Mouse (Mus musculus) lung, embryonic 15.5 days (tissue): Measurements from ENCODE around the gene Ncbp3. TPM values are rescaled to one million over a fixed set of nuclear protein-coding genes. Genes with fewer than 3 reads are reported as not detected.
A peak's percentile ranks its signal among the peaks of the same experiment; 100 is the strongest.

Experiments
- ATAC-seq: fragments of 200-750 bp; cut with Nextera tagmentation; 2 replicates; pipeline ENCODE4 v1.8.0; 2017; ENCODE audit warnings: moderate number of reproducible peaks, borderline replicate concordance; ENCODE audit not compliant: low FRiP score, low TSS enrichment; ENCODE audit errors: extremely low read depth
- H3K27ac ChIP-seq: fragments of 300-500 bp; sonication (generic); 2 replicates; pipeline ENCODE4 v1.5.1; 2015; ENCODE audit warnings: moderate library complexity, mild to moderate bottlenecking, inconsistent platforms
- H3K27me3 ChIP-seq: fragments of 300-500 bp; sonication (generic); 2 replicates; pipeline ENCODE4 v1.6.1; 2015; ENCODE audit warnings: inconsistent platforms
- H3K36me3 ChIP-seq: fragments of 300-500 bp; sonication (generic); 2 replicates; pipeline ENCODE4 v1.6.1; 2015; ENCODE audit warnings: inconsistent platforms
- H3K4me1 ChIP-seq: fragments of 300-500 bp; sonication (generic); 2 replicates; pipeline ENCODE4 v1.6.1; 2015; ENCODE audit warnings: inconsistent platforms
- H3K4me2 ChIP-seq: fragments of 300-500 bp; sonication (generic); 2 replicates; pipeline ENCODE4 v1.6.1; 2015; ENCODE audit warnings: inconsistent platforms, mild to moderate bottlenecking, moderate library complexity
- H3K4me3 ChIP-seq: fragments of 300-500 bp; sonication (generic); 2 replicates; pipeline ENCODE4 v1.5.1; 2015; ENCODE audit warnings: mild to moderate bottlenecking, inconsistent platforms
- H3K9ac ChIP-seq: fragments of 300-500 bp; sonication (generic); 2 replicates; pipeline ENCODE4 v1.6.1; 2015; ENCODE audit warnings: inconsistent platforms
- H3K9me3 ChIP-seq: fragments of 300-500 bp; sonication (generic); 2 replicates; pipeline ENCODE4 v1.6.1; 2016; ENCODE audit warnings: inconsistent platforms
- WGBS: fragments of 180-500 bp; shearing (Covaris S2); methylation state at CpG from one replicate; pipeline ENCODE4 v1.1.7; 2015; 5-methylcytosine and 5-hydroxymethylcytosine counted together
- polyA plus RNA-seq: library from polyadenylated mRNA; unstranded; fragments of >200 nt; fragmentation: Nextera tagmentation; extraction: Ambion mirVana; gene quantifications from 2 replicates; pipeline ENCODE4 v1.2.1, GENCODE M21; 2015

Ncbp3 gene
- polyA plus RNA-seq, 1 experiment from 2014 or later = 12.5 TPM

DNA sequence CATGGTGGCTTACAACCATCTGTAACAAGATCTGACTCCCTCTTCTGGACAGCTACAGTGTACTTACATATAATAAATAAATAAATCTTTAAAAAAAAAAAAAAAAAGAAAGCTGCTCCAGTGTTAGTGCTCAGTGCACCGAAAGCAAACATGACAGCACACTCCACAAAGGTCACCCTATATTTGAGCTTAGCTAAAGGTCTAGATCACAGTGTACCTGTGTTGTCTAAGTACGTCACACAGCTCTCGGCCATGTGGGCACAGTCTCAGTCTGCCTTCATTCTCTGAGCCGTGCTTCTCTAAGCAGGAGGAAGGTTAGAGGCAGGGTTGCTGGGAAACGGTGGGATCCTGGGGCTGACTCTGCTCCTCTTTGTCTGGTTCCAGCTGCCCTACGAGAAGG, 78.9 kb downstream of the Ncbp3 start:
- Histone ChIP-seq H3K4me1 (no peaks in the 10 kb centered on the region), H3K4me3 (no peak overlapping the region), H3K9me3 (no peaks in the 10 kb centered on the region), H3K27ac (no peak overlapping the region), H3K4me2 (no peak overlapping the region), H3K27me3 (no peaks in the 10 kb centered on the region), H3K9ac (no peak overlapping the region), H3K36me3 (0 out of 2 replicates have a peak, but pooled peaks cover 3% of the 10 kb centered on the region)
- 85% methylated on average over 6 of the region's 6 CpGs for WGBS
- ATAC-seq = no peak

- H3K27me3 ChIP-seq = no peaks in the 10 kb centered on the region
- WGBS = 73% methylated on average over 7 of the region's 7 CpGs
- no peak overlapping the region for H3K4me3 ChIP-seq
- no peak overlapping the region for H3K27ac ChIP-seq
- no peak overlapping the region for H3K9ac ChIP-seq
- H3K9me3 ChIP-seq = no peaks in the 10 kb centered on the region
- ATAC-seq = no peak
- H3K4me2 ChIP-seq = no peak overlapping the region
- H3K36me3 ChIP-seq = peaks cover 17% of the 10 kb centered on the region; the same call in 1 of the 2 replicates
- H3K4me1 ChIP-seq = peaks cover 18% of the 10 kb centered on the region
Measured at GRCm38 (mm10) chr11:73131020-73131419, 83.4 kb downstream of the Ncbp3 start.

GRCm38 (mm10) chr11:73132999-73133398, 85.4 kb downstream of the Ncbp3 start:
- 93% methylated on average over 6 of the region's 6 CpGs for WGBS
- Histone ChIP-seq H3K9me3 (no peaks in the 10 kb centered on the region), H3K36me3 (peaks cover 17% of the 10 kb centered on the region; the same call in 1 of the 2 replicates), H3K4me3 (no peak overlapping the region), H3K27me3 (no peaks in the 10 kb centered on the region), H3K9ac (no peak overlapping the region), H3K4me2 (no peak overlapping the region), H3K4me1 (peaks cover 32% of the 10 kb centered on the region), H3K27ac (no peak overlapping the region)
- no peak for ATAC-seq

- H3K36me3 ChIP-seq = peaks cover 17% of the 10 kb centered on the region; the same call in 1 of the 2 replicates
- H3K4me3 ChIP-seq = no peak overlapping the region
- H3K4me2 ChIP-seq = 0 out of 2 replicates have a peak overlapping the region, but pooled peaks have one; percentile 69
- no peak overlapping the region for H3K27ac ChIP-seq
- H3K9me3 ChIP-seq = no peaks in the 10 kb centered on the region
- H3K4me1 ChIP-seq = peaks cover 38% of the 10 kb centered on the region
- H3K27me3 ChIP-seq = no peaks in the 10 kb centered on the region
- no peak overlapping the region for H3K9ac ChIP-seq
- no peak for ATAC-seq
- WGBS = 86% methylated on average over 5 of the region's 5 CpGs
Measured at GRCm38 (mm10) chr11:73134222-73134621, 86.6 kb downstream of the Ncbp3 start.

DNA sequence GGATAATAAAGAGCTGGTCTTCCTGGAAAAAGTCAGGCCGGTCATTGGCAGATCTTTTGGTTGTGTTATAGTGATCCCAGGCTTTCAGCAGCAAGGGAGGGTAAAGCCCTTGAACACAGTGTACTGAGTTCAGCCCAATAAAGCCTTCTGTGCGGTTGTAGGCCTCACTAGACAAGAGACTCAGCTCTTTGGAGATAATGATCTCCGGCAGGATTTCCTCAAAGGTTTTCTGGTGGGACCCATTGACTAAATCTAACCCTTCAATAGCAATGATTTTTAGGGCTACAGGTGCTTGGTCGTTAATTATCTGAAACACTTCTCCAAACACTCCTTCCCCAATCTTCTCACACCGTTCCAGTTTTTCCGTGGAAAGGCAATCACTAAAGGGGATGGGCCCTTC, 89.0 kb downstream of the Ncbp3 start:
- H3K9me3 ChIP-seq = no peaks in the 10 kb centered on the region
- peak overlapping the region; percentile 69 for H3K4me2 ChIP-seq
- no peak overlapping the region for H3K27ac ChIP-seq
- no peaks in the 10 kb centered on the region for H3K27me3 ChIP-seq
- 57% methylated on average over 6 of the region's 6 CpGs for WGBS
- H3K4me3 ChIP-seq = peak overlapping the region; percentile 81
- H3K36me3 ChIP-seq = peaks cover 14% of the 10 kb centered on the region; the same call in 1 of the 2 replicates
- ATAC-seq = no peak
- H3K9ac ChIP-seq = peak overlapping the region; percentile 74
- H3K4me1 ChIP-seq = peaks cover 38% of the 10 kb centered on the region

- H3K4me1 ChIP-seq = peaks cover 38% of the 10 kb centered on the region
- peak overlapping the region; percentile 69 for H3K4me2 ChIP-seq
- no peaks in the 10 kb centered on the region for H3K27me3 ChIP-seq
- H3K9me3 ChIP-seq = no peaks in the 10 kb centered on the region
- peaks cover 14% of the 10 kb centered on the region; the same call in 1 of the 2 replicates for H3K36me3 ChIP-seq
- peak overlapping the region; percentile 16; the same call in 1 of the 2 replicates for H3K27ac ChIP-seq
- peak overlapping the region; percentile 74 for H3K9ac ChIP-seq
- no peak for ATAC-seq
- H3K4me3 ChIP-seq = peak overlapping the region; percentile 81
- WGBS = 14% methylated on average over 11 of the region's 11 CpGs
Measured at GRCm38 (mm10) chr11:73137116-73137515, 89.5 kb downstream of the Ncbp3 start.

DNA sequence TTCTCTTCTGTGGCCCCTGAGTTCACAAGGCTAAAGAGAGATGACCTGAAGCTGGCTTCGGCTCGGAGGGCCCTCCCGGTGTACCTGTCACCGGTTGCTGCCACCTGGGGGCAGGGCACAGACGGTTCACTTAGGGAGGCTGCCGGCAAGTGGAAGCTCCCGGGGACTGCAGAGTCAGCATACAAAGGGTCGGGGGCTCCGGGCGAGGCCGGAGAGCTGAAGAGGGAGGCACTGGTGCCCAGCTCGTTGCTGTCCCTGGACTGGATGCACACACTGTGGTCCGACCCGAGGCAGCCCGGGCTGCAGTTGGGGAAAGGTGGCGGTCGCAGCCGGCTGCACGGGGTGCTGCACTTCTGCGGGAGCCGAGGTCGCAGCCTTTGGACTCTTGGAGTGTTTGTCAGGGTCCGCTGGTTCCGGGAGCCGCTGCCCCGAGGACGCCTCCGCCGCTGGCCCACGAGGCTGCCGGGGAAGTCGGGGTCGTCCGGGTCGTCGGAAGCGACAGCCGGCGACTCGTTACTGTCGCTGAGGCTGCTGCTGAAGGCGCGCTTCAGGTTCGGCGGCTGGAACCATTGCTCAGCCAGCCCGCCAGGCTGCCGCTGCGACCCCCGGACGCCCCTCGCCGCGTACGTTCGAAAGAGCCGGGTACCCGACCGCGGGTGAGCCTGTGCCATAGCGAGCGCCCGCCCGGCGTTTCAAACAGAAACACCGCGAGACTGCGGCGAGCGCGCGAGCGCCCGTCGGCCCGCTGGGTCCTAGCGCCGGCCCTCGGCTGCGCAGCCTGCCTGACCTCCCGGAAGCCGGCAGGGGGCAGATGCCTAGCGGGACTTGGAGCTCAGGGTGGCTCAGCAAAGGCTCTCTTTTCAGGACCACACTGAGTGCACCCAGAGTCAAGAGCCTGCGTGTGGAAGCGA, 90.3 kb downstream of the Ncbp3 start, which contains the start of gene Haspin:
Gene Haspin (minus strand): TSS at position 704 of the 911 bp plus-strand sequence.
- H3K27me3 ChIP-seq = no peaks in the 10 kb centered on the region
- peak within 1 kb of the TSS; percentile 81 for H3K4me3 ChIP-seq
- under 1% methylated on average over 81 of the region's 84 CpGs for WGBS
- no peaks in the 10 kb centered on the region for H3K9me3 ChIP-seq
- peak; percentile 96 for ATAC-seq
- peaks cover 38% of the 10 kb centered on the region for H3K4me1 ChIP-seq
- peak within 1 kb of the TSS; percentile 74 for H3K9ac ChIP-seq
- H3K27ac ChIP-seq = peak within 1 kb of the TSS; percentile 16; the same call in 1 of the 2 replicates
- peak within 1 kb of the TSS; percentile 69 for H3K4me2 ChIP-seq
- H3K36me3 ChIP-seq = peaks cover 7% of the 10 kb centered on the region; the same call in 1 of the 2 replicates

Other genes starting within 250 kb of the Ncbp3 start
- gene Atp2a3, start 86.6 kb upstream of the Ncbp3 start, polyA plus RNA-seq = 13.9 and 16.2 TPM in 2 replicates
- gene P2rx1, start 48.7 kb upstream of the Ncbp3 start, polyA plus RNA-seq = 1.6 and 2.2 TPM in 2 replicates
- gene Camkk1, start 28.8 kb upstream of the Ncbp3 start, polyA plus RNA-seq = 7.7 and 7.8 TPM in 2 replicates
- 0.44 and 1.2 TPM in 2 replicates for gene Itgae, start 42.8 kb downstream of the Ncbp3 start, polyA plus RNA-seq
- 20.7 and 21.0 TPM in 2 replicates for gene Haspin, start 90.5 kb downstream of the Ncbp3 start, polyA plus RNA-seq
- 0.21 and 0.25 TPM in 2 replicates for gene P2rx5, start 112.6 kb downstream of the Ncbp3 start, polyA plus RNA-seq
- gene Emc6, start 129.3 kb downstream of the Ncbp3 start, polyA plus RNA-seq = 119 and 126 TPM in 2 replicates
- gene Tax1bp3, start 129.3 kb downstream of the Ncbp3 start, polyA plus RNA-seq = 270 and 276 TPM in 2 replicates
- 12.8 and 13.5 TPM in 2 replicates for gene Ctns, start 151.3 kb downstream of the Ncbp3 start, polyA plus RNA-seq
- 1.6 TPM in 2 replicates for gene Shpk, start 151.7 kb downstream of the Ncbp3 start, polyA plus RNA-seq
- gene Trpv1, start 186.5 kb downstream of the Ncbp3 start, polyA plus RNA-seq = 0.09 TPM in 1 of 2 replicates, not detected in the other
- gene Trpv3, start 219.6 kb downstream of the Ncbp3 start, polyA plus RNA-seq = 0.03 and 0.10 TPM in 2 replicates